Mouse (Mus musculus) hindbrain, embryonic 15.5 days (tissue): ENCODE data around the gene Hist1h4a. TPM values are rescaled to one million over a fixed set of nuclear protein-coding genes. Genes with fewer than 3 reads are reported as not detected.
"Not testable (repeated sequence)": the region's sequence is repeated elsewhere in the genome, so short reads cannot be mapped to it uniquely, and the experiment has no call there.

ENCODE experiments used
- ATAC-seq: fragments of 200-750 bp; cut with Nextera tagmentation; 2 replicates; pipeline ENCODE4 v1.8.0; 2017; ENCODE audit warnings: low read depth, moderate number of reproducible peaks, moderate TSS enrichment; ENCODE audit not compliant: low FRiP score
- H3K27ac ChIP-seq: fragments of 300-500 bp; sonication (generic); replicated peaks from 2 replicates; pipeline ENCODE4 v1.5.1; 2015; ENCODE audit warnings: mild to moderate bottlenecking, inconsistent platforms
- H3K27me3 ChIP-seq: fragments of 300-500 bp; sonication (generic); 2 replicates; pipeline ENCODE4 v1.6.1; 2015; ENCODE audit warnings: control low read depth, inconsistent platforms
- H3K36me3 ChIP-seq: fragments of 300-500 bp; sonication (generic); 2 replicates; pipeline ENCODE4 v1.6.1; 2015; ENCODE audit warnings: control low read depth, inconsistent platforms
- H3K4me1 ChIP-seq: fragments of 300-500 bp; sonication (generic); replicated peaks from 2 replicates; pipeline ENCODE4 v1.6.1; 2015; ENCODE audit warnings: control low read depth, inconsistent platforms
- H3K4me2 ChIP-seq: fragments of 300-500 bp; sonication (generic); 2 replicates; pipeline ENCODE4 v1.6.1; 2015; ENCODE audit warnings: moderate library complexity, mild to moderate bottlenecking, inconsistent platforms
- H3K4me3 ChIP-seq: fragments of 300-500 bp; sonication (generic); 2 replicates; pipeline ENCODE4 v1.5.1; 2015; ENCODE audit warnings: mild to moderate bottlenecking, inconsistent platforms
- H3K9ac ChIP-seq: fragments of 300-500 bp; sonication (generic); 2 replicates; pipeline ENCODE4 v1.6.1; 2015; ENCODE audit warnings: inconsistent platforms
- H3K9me3 ChIP-seq: fragments of 300-500 bp; sonication (generic); 2 replicates; pipeline ENCODE4 v1.6.1; 2016; ENCODE audit warnings: control low read depth, inconsistent platforms
- WGBS: fragments of 180-500 bp; shearing (Covaris S2); methylation state at CpG from one replicate; pipeline ENCODE4 v1.1.7; 2015; 5-methylcytosine and 5-hydroxymethylcytosine counted together
- polyA plus RNA-seq: library from polyadenylated mRNA; unstranded; fragments of >200 nt; fragmentation: Nextera tagmentation; extraction: Ambion mirVana; gene quantifications from 2 replicates; pipeline ENCODE4 v1.2.1, GENCODE M21; 2015

Hist1h4a gene
- polyA plus RNA-seq, 1 experiment from 2014 or later = 0.32 TPM

GRCm38 (mm10) chr13:23738677-23739068 lies 22.4 kb downstream of the Hist1h4a start, which contains the start of gene Hist1h1c:
Gene Hist1h1c (plus strand): TSS chr13:23738808.
- Histone ChIP-seq H3K4me1 (peaks cover 23% of the 10 kb centered on the region), H3K9me3 (no peaks in the 10 kb centered on the region), H3K27ac (peak within 1 kb of the TSS; percentile 89), H3K27me3 (no peaks in the 10 kb centered on the region), H3K4me3 (peak within 1 kb of the TSS; percentile 58), H3K4me2 (peak within 1 kb of the TSS; percentile 100), H3K9ac (peak within 1 kb of the TSS; percentile 62), H3K36me3 (no peaks in the 10 kb centered on the region)
- WGBS = 0% methylated on average over 38 of the region's 38 CpGs
- ATAC-seq = peak; percentile 93

DNA sequence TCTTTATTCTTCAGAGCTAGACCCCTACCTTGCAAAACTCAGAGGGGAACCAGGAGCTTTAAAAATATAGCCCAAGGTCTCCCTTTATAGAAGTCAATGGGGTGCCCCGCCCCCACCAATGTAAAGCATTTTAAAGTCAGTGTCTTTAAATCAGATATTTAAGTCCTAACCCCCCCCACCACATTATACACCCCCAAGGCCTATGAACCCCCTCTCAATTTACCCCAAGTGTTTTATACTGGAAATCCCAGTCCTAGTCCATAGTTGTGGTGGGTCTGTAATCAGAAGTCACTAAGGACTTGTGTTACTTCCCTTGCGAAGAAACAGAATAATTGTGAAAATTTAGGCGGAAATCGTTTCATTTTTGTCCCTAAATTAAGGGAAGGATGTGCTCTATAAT lies 23.0 kb downstream of the Hist1h4a start:
- Histone ChIP-seq H3K9me3 (no peaks in the 10 kb centered on the region), H3K4me3 (peak overlapping the region; percentile 58), H3K9ac (peak overlapping the region; percentile 62; the same call in 1 of the 2 replicates), H3K27ac (peak overlapping the region; percentile 89), H3K4me1 (peaks cover 23% of the 10 kb centered on the region), H3K36me3 (no peaks in the 10 kb centered on the region), H3K4me2 (peak overlapping the region; percentile 100), H3K27me3 (no peaks in the 10 kb centered on the region)
- WGBS = 22% methylated on average over 4 of the region's 4 CpGs
- ATAC-seq = no peak

DNA sequence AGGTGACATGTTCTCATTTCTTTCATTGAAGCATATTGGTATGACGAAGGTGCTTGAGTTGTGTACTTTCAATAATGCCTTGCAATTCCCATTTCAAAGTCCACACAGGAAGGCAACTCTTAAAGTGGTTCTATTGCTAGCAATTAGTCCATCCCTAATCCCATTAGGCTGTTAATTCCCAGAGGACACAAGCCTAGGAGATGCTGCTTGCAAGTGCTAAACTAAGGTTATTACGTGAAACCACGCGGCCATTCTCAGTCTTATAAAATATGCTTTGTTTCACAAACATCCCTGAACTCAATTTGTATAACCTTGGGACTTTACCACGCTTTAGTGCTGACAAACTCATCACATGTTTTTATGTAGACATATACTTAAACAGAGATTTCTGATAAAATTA lies 23.9 kb downstream of the Hist1h4a start:
- Histone ChIP-seq H3K36me3 (no peaks in the 10 kb centered on the region), H3K27me3 (no peaks in the 10 kb centered on the region), H3K9ac (no peak overlapping the region), H3K4me2 (no peak overlapping the region), H3K4me1 (peaks cover 23% of the 10 kb centered on the region), H3K27ac (no peak overlapping the region), H3K4me3 (no peak overlapping the region), H3K9me3 (no peaks in the 10 kb centered on the region)
- WGBS = 91% methylated on average over 5 of the region's 5 CpGs
- ATAC-seq = no peak

- H3K27me3 ChIP-seq = no peaks in the 10 kb centered on the region
- H3K36me3 ChIP-seq = no peaks in the 10 kb centered on the region
- WGBS = 22% methylated on average over 8 of the region's 8 CpGs
- H3K4me3 ChIP-seq = no peak overlapping the region
- H3K4me2 ChIP-seq = no peak overlapping the region
- no peaks in the 10 kb centered on the region for H3K9me3 ChIP-seq
- H3K4me1 ChIP-seq = no peaks in the 10 kb centered on the region
- no peak overlapping the region for H3K27ac ChIP-seq
- no peak for ATAC-seq
- no peak overlapping the region for H3K9ac ChIP-seq
These were observed 28.8 kb downstream of the Hist1h4a start for GRCm38 (mm10) chr13:23732156-23732804.

DNA sequence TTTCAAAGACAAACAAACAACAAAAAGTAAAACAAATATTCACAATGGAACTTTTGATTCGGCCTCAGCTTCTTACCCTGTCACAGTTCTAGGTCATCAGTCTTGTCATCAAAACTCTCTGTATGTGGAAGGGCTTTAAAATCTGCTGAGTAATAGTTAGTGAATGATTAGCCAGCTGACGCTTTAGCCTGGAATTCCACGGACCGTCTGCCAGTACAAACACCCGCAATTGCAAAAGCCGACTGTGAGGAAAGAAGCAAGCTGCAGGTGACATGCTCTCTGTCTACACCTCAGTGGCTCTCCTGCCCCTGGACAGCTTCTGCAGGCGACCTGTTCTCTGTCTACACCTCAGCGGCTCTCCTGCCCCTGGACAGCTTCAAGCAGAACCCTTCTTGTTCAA lies 30.6 kb downstream of the Hist1h4a start:
- no peak for ATAC-seq
- no peaks in the 10 kb centered on the region for H3K9me3 ChIP-seq
- no peaks in the 10 kb centered on the region for H3K36me3 ChIP-seq
- no peaks in the 10 kb centered on the region for H3K4me1 ChIP-seq
- H3K9ac ChIP-seq = no peak overlapping the region
- H3K27ac ChIP-seq = no peak overlapping the region
- H3K4me2 ChIP-seq = no peak overlapping the region
- no peak overlapping the region for H3K4me3 ChIP-seq
- WGBS = 35% methylated on average over 8 of the region's 8 CpGs
- no peaks in the 10 kb centered on the region for H3K27me3 ChIP-seq

- WGBS = 93% methylated on average over 5 of the region's 5 CpGs
- no peaks in the 10 kb centered on the region for H3K36me3 ChIP-seq
- ATAC-seq = no peak
- no peaks in the 10 kb centered on the region for H3K9me3 ChIP-seq
- no peak overlapping the region for H3K4me2 ChIP-seq
- no peak overlapping the region for H3K4me3 ChIP-seq
- H3K27ac ChIP-seq = no peak overlapping the region
- H3K4me1 ChIP-seq = no peaks in the 10 kb centered on the region
- no peak overlapping the region for H3K9ac ChIP-seq
- H3K27me3 ChIP-seq = no peaks in the 10 kb centered on the region
These were observed 31.3 kb downstream of the Hist1h4a start for GRCm38 (mm10) chr13:23729706-23730105.

- Histone ChIP-seq H3K4me2 (no peak overlapping the region), H3K27me3 (no peaks in the 10 kb centered on the region), H3K9ac (no peak overlapping the region), H3K4me1 (no peaks in the 10 kb centered on the region), H3K27ac (no peak overlapping the region), H3K4me3 (no peak overlapping the region), H3K9me3 (no peaks in the 10 kb centered on the region), H3K36me3 (no peaks in the 10 kb centered on the region)
- WGBS = 92% methylated on average over 9 of the region's 9 CpGs
- ATAC-seq = no peak
These were observed 31.9 kb downstream of the Hist1h4a start for GRCm38 (mm10) chr13:23729192-23729525.

GRCm38 (mm10) chr13:23728472-23729191 lies 32.4 kb downstream of the Hist1h4a start:
- H3K4me2 ChIP-seq = no peak overlapping the region
- WGBS = 84% methylated on average over 18 of the region's 18 CpGs
- H3K27ac ChIP-seq = no peak overlapping the region
- ATAC-seq = no peak
- no peak overlapping the region for H3K9ac ChIP-seq
- H3K4me1 ChIP-seq = no peaks in the 10 kb centered on the region
- H3K36me3 ChIP-seq = no peaks in the 10 kb centered on the region
- no peak overlapping the region for H3K4me3 ChIP-seq
- no peaks in the 10 kb centered on the region for H3K9me3 ChIP-seq
- H3K27me3 ChIP-seq = no peaks in the 10 kb centered on the region

DNA sequence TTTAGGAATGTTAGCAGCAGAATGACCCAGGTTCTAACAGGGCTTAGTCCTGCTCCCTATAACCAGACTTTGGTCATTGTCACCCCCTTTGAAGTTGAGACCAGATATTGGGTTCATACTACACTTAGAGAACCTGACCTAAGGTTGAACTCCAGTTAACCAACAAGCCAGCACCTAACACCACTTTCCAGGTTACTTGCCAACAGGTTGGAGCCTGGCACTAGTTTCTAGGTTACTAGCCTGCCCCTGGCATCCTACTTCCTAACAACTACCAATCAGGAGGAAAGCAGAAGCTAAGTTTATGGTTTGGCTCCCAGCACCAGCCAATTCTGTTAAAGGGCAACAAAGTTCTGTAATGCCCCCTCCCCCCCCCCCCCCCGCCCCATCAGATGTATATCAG lies 35.8 kb downstream of the Hist1h4a start:
- no peak for ATAC-seq
- 40% methylated on average over 1 of the region's 1 CpGs for WGBS
- Histone ChIP-seq H3K36me3 (no peaks in the 10 kb centered on the region), H3K9ac (no peak overlapping the region), H3K4me1 (no peaks in the 10 kb centered on the region), H3K4me2 (no peak overlapping the region), H3K4me3 (no peak overlapping the region), H3K27me3 (no peaks in the 10 kb centered on the region), H3K9me3 (no peaks in the 10 kb centered on the region), H3K27ac (no peak overlapping the region)

- no peak overlapping the region for H3K4me3 ChIP-seq
- H3K27me3 ChIP-seq = no peaks in the 10 kb centered on the region
- 83% methylated on average over 4 of the region's 4 CpGs for WGBS
- H3K9me3 ChIP-seq = no peaks in the 10 kb centered on the region
- no peak overlapping the region for H3K9ac ChIP-seq
- ATAC-seq = no peak
- H3K27ac ChIP-seq = no peak overlapping the region
- H3K36me3 ChIP-seq = no peaks in the 10 kb centered on the region
- H3K4me1 ChIP-seq = no peaks in the 10 kb centered on the region
- no peak overlapping the region for H3K4me2 ChIP-seq
These were observed 36.8 kb downstream of the Hist1h4a start for GRCm38 (mm10) chr13:23724239-23724638.

GRCm38 (mm10) chr13:23717593-23718245 lies 43.3 kb downstream of the Hist1h4a start:
- not testable (repeated sequence) for ATAC-seq, H3K27ac ChIP-seq, H3K4me1 ChIP-seq, H3K4me3 ChIP-seq, H3K27me3 ChIP-seq, H3K36me3 ChIP-seq, H3K9me3 ChIP-seq, H3K4me2 ChIP-seq, H3K9ac ChIP-seq
- 18% methylated on average over 2 of the region's 2 CpGs for WGBS

DNA sequence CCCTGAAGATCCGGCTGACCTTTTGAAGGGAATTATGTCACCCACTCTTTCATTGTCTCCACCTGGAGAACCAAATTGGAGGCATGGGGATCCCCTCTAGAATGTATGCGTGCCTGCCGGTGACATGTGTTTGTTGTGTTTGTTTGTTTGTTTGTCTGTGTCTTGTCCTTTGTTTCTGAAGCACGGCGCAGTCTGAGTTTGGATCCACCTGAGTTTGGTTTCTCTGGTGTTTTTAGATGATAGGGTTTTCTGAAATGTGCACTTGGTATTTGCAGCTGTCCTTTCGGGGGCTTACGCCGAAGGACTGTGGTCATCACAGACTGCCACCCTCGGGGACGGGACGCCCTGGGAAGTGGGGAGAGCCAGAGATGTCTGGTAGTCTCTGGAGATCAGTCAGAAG lies 43.9 kb downstream of the Hist1h4a start:
- WGBS = 57% methylated on average over 11 of the region's 11 CpGs
- no peaks in the 10 kb centered on the region for H3K9me3 ChIP-seq
- H3K27me3 ChIP-seq = no peaks in the 10 kb centered on the region
- no peak overlapping the region for H3K4me2 ChIP-seq
- H3K4me1 ChIP-seq = no peaks in the 10 kb centered on the region
- H3K36me3 ChIP-seq = no peaks in the 10 kb centered on the region
- ATAC-seq = no peak
- H3K27ac ChIP-seq = no peak overlapping the region
- no peak overlapping the region for H3K9ac ChIP-seq
- no peak overlapping the region for H3K4me3 ChIP-seq
